Mouse (Mus musculus): ENCODE measurements at regions not wholly inside any gene's neighbourhood (a gene's known extent, or its start where the extent isn't known, plus 50 kb on each side); places are given as distances from the start of the nearest gene placed in this dataset.

DNA sequence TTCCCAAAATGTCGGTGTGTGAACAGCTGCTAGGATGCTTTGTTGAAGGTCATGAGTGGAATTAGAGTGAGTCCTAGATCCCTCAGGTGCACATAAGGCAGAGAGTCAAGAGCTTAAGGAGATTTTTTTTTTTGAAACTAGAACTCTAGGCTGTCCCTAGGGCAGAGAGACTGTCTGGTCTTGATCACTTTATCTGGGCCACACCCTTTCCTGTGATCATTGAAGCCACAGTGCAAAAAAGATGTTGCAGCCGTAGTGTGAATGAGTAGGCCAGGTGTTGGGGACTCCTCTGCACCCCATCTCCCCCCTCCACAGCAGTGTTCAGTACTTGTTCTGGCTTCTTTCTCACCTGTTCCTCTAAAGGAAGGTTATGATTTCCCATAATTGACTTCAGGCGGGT lies 153.9 kb downstream of the Katnal1 start:
- TF ChIP-seq POLR2A (IDR thresholded peaks at IDR 0.05; ENCODE audit: insufficient read depth, low read length) (no peak), CTCF (IDR thresholded peaks at IDR 0.05; ENCODE audit: low read depth, low read length) (no peak), EP300 (IDR thresholded peaks at IDR 0.05; ENCODE audit: insufficient read depth, low read depth, low read length) (no peak)

All from ES-Bruce4 (cell line).